Mouse (Mus musculus) B cell, adult 62 days (primary cell): ENCODE data around the gene Nbea. TPM values are rescaled to one million over a fixed set of nuclear protein-coding genes. Genes with fewer than 3 reads are reported as not detected.

Experiments used
- total RNA-seq: library from RNA; stranded (reverse); gene quantifications from 4 replicates; pipeline ENCODE4 v1.2.4, GENCODE M21; 2023

The Nbea gene
- not detected in 4 replicates for total RNA-seq

GRCm38 (mm10) chr3:56183159-56184133, at the start of gene Nbea:
Nbea (minus strand) TSS chr3:56183701.

DNA sequence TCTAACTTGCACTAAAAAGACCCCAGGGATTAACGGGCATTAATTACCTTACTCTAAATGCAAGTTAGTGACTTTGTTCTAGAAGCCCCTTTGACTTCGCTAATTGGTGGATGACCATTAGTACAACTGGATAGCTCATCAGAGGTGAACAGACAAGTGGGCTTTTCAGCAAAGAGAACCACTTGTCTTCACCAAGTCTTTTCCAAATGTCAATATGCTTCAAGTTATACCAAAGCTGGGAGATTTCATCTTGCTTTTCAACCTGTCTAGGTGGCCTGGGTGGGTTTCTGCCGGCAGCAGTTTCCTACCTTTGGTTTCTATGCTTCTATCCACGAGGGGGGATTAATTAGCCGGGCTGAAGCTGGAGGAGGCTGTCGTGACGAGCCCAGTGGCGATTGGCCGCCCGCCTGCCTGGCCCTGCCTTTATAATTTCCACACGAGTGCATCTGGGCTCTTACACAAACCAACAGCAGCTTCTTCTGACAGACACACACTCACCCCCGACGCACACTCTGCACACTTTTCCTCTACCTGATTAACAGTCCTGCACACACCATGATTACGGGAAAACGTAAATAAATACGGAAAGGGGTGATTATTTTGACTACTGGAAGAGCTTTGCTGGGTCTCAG, 401.3 kb downstream of the Nbea start, which contains the start of gene Mab21l1:
TSS of gene Mab21l1 (plus strand) at position 455 of the 632 bp plus-strand sequence.

